Mouse (Mus musculus): ENCODE measurements around the gene Gabrp.

The Gabrp gene

GRCm38 (mm10) chr11:33537390-33538125 lies 41.2 kb downstream of the Gabrp start:
- in situ Hi-C loops (cut with MboI; ENCODE audit: low pct_unique_long_range_greater_than_20kb in 1 of 2, low sequenced_read_pairs in 2 of 2, unreplicated experiment in 1 of 2), result loop anchor here in 1 of 2 experiments (25.0 kb wide), 1 partner anchor 1850 kb away; no protein-coding TSS in a partner anchor

GRCm38 (mm10) chr11:33536636-33537035 lies 42.1 kb downstream of the Gabrp start:
- in situ Hi-C loops (cut with MboI; ENCODE audit: low pct_unique_long_range_greater_than_20kb in 1 of 2, low sequenced_read_pairs in 2 of 2, unreplicated experiment in 1 of 2), result loop anchor here in 1 of 2 experiments (25.0 kb wide), 1 partner anchor 1851 kb away; no protein-coding TSS in a partner anchor

GRCm38 (mm10) chr11:33534541-33534940 lies 44.2 kb downstream of the Gabrp start:
- in situ Hi-C loops (cut with MboI; ENCODE audit: low pct_unique_long_range_greater_than_20kb in 1 of 2, low sequenced_read_pairs in 2 of 2, unreplicated experiment in 1 of 2), result loop anchor here in 1 of 2 experiments (25.0 kb wide), 1 partner anchor 1853 kb away; no protein-coding TSS in a partner anchor

GRCm38 (mm10) chr11:33533577-33533976 lies 45.2 kb downstream of the Gabrp start:
- in situ Hi-C loops (cut with MboI; ENCODE audit: low pct_unique_long_range_greater_than_20kb in 1 of 2, low sequenced_read_pairs in 2 of 2, unreplicated experiment in 1 of 2), result loop anchor here in 1 of 2 experiments (25.0 kb wide), 1 partner anchor 1854 kb away; no protein-coding TSS in a partner anchor

- in situ Hi-C loops (cut with MboI; ENCODE audit: low pct_unique_long_range_greater_than_20kb in 1 of 2, low sequenced_read_pairs in 2 of 2, unreplicated experiment in 1 of 2), result loop anchor here in 1 of 2 experiments (25.0 kb wide), 1 partner anchor 1858 kb away; no protein-coding TSS in a partner anchor
Measured at GRCm38 (mm10) chr11:33529576-33529975, 49.2 kb downstream of the Gabrp start.

- in situ Hi-C loops (cut with MboI; ENCODE audit: low pct_unique_long_range_greater_than_20kb in 1 of 2, low sequenced_read_pairs in 2 of 2, unreplicated experiment in 1 of 2), result no loop called here
Measured at GRCm38 (mm10) chr11:33513376-33513991, 65.3 kb downstream of the Gabrp start, which contains the start of gene Ranbp17. TSS of gene Ranbp17 (minus strand) at chr11:33513746.

GRCm38 (mm10) chr11:33512854-33513375 lies 65.8 kb downstream of the Gabrp start:
- in situ Hi-C loops (cut with MboI; ENCODE audit: low pct_unique_long_range_greater_than_20kb in 1 of 2, low sequenced_read_pairs in 2 of 2, unreplicated experiment in 1 of 2), result no loop called here

GRCm38 (mm10) chr11:33509401-33509800 lies 69.4 kb downstream of the Gabrp start:
- in situ Hi-C loops (cut with MboI; ENCODE audit: low pct_unique_long_range_greater_than_20kb in 1 of 2, low sequenced_read_pairs in 2 of 2, unreplicated experiment in 1 of 2), result loop anchor here in 1 of 2 experiments (5.0 kb wide), 1 partner anchor 33 kb away; no protein-coding TSS in a partner anchor
